Mouse (Mus musculus) layer of hippocampus, postnatal 36 days (tissue): Measurements from ENCODE around the gene Ggt1. TPM values are rescaled to one million over a fixed set of nuclear protein-coding genes. Genes with fewer than 3 reads are reported as not detected.
"Not testable (repeated sequence)": the region's sequence is repeated elsewhere in the genome, so short reads cannot be mapped to it uniquely, and the experiment has no call there.

ENCODE experiments used
- DNase-seq, 2 experiments: peaks; one replicate each; pipeline ENCODE4 v3.0.0; 2022
- total RNA-seq, 2 experiments: library from RNA; stranded (reverse); gene quantifications; 2 replicates each; pipeline ENCODE4 v1.2.3; 2021

Ggt1 gene
- total RNA-seq, 2 experiments from 2014 or later = 2.7 to 3.6 TPM

DNA sequence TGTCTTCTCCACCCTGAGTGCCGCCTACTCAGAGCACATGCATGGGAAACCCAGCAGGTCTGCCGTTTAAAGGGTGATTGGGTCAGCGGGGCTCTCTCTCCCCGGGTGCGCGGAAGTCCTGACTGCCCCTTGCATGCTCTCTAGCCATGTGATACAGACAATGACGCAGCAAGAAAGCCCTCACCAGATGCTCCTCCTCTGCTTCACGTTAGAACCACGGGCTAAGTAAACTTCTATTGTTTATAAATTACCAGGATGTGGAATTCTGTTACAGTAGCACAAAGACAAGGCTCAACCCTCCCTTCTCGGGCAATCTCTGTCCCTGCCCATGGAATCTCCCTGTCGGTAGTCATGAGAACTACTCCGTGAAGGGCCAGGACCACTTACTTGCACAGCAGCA, 10.2 kb upstream of the Ggt1 start:
- DNase-seq = no peak

GRCm38 (mm10) chr10:75552106-75552505, 9.3 kb upstream of the Ggt1 start:
- DNase-seq = no peak

DNA sequence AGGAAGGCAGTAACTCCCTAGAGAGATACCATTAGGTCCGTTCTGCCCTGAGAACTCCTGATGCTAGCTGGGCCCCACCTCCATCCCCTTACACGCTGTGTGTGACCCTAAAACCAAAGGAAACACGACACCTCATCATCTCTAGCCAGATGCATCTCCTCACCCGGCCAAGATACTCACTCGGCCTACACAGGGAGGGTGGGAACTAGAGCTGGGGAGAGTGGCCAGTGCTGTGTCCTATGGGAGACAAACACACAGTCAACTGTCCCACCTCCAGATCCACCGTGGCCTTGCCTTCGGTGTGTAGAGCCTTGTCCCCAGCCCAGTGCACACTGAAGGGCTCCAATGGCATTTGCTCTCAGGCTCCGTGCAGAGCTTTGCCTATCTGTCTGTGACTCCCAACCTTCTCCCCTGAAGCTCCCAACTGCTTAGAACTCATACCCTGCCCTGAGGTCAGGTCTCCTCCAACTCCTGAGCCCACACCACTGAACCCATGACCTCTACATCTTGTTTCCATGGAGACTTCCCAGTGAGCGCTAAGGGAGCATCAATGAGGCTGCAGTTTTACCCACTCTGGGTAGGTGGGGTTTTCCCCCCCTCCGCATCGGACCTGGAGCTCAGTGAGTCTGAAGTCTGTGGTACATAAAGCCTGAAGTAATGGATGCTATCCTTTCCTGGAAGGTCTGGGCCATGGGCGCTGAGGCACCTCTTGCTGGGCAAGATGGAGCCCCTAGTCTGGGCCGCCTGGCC, 8.5 kb upstream of the Ggt1 start:
- DNase-seq = no peak

DNA sequence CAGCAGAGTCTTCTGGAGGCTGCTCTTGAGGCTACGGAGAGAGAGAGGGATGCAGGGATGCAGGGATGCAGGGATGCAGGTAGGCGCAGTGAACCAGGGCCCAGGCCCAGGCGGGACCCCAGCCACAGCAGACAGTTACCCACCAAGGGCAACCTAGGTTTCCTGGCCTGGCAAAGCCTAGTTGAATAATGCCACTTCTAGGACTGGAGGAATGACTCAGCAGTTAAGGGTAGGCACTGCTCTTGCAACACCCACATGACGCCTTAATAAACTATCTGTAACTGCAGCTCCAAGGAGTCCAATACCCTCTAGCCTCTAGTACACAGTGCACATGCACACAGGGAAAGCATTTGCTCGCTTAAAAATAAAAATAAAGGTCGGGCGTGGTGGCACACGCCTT, 7.3 kb upstream of the Ggt1 start:
- DNase-seq = no peak

GRCm38 (mm10) chr10:75555557-75555956, 5.8 kb upstream of the Ggt1 start:
- DNase-seq = no peak

- peak; percentile 76 to 83 for DNase-seq
These were observed 5.4 kb upstream of the Ggt1 start for GRCm38 (mm10) chr10:75556026-75556425.

DNA sequence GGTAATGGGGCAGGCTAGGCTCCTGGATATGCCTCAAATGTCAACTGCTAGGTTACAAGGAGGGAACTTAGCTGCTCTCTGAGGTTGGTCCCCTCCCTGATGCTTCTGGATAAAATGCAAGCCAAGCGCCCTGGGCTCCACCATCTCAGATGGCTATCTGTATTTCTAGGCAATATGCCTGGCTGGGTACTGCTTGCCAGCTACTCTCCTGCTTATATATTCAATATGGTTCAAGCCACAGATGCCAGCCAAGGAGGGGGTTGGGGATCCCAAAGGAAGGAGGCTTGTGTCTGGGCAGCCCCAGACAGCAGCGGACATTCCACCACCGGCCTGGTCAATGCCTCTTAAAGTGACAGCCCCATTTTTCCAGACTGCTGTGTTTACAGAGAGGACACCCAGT, 2.9 kb upstream of the Ggt1 start:
- peak; percentile 11 to 20 for DNase-seq

- DNase-seq = peak in 1 of 2 experiments; percentile 10
These were observed 2.2 kb upstream of the Ggt1 start for GRCm38 (mm10) chr10:75559041-75559675.

- DNase-seq = peak; percentile 36 to 42
These were observed 1.5 kb upstream of the Ggt1 start, which contains the start of gene Lrrc75b for GRCm38 (mm10) chr10:75559676-75560548. Gene Lrrc75b (minus strand): TSS chr10:75560330.

- no peak for DNase-seq
These were observed 880 bp upstream of the Ggt1 start for GRCm38 (mm10) chr10:75560549-75560899.

DNA sequence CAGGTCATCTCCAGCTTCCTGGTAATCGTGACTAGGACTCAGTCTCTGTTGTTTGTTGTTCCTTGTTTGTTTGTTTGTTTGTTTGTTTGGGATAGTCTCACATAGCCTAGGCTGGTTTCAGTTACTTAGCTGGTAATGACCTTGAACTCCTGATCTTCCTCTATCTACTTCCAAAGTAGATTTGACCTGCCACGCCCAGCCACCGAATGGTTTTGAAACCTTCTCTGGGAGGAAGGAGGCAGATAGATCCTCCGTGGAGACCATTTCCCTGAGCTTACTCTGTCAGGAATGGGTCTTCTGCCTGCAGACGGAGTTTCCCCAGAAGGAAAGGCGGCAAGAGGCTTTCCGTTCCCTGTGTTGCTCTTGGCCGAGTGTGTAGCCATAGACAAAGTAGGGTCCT, 1.2 kb downstream of the Ggt1 start:
- DNase-seq = no peak

GRCm38 (mm10) chr10:75564687-75565265, 3.4 kb downstream of the Ggt1 start:
- no peak for DNase-seq

- DNase-seq = no peak
These were observed 4.0 kb downstream of the Ggt1 start for GRCm38 (mm10) chr10:75565436-75565835.

DNA sequence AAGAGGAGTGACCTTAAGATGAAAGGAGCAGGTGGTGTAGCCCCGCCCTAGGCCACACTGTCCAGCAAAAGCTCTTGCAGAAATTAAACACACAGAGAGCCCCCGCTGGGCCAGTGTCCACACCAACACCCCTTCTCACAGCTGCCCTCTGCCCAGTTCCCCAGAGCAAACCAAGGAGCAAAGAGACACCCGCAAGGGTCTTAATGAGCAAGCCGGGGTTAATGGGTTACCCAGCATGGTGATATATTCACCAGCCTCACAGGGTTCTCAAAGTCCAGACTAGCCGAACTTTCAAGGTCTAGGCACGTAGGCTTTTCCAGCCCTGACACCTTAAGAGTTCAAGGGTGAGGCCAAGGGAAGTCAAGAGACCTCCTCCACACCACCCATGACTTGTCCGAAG, 4.5 kb downstream of the Ggt1 start:
- no peak for DNase-seq

- DNase-seq = no peak
These were observed 4.9 kb downstream of the Ggt1 start for GRCm38 (mm10) chr10:75566321-75566720.

GRCm38 (mm10) chr10:75566765-75567164, 5.4 kb downstream of the Ggt1 start:
- DNase-seq = not testable (repeated sequence)

DNA sequence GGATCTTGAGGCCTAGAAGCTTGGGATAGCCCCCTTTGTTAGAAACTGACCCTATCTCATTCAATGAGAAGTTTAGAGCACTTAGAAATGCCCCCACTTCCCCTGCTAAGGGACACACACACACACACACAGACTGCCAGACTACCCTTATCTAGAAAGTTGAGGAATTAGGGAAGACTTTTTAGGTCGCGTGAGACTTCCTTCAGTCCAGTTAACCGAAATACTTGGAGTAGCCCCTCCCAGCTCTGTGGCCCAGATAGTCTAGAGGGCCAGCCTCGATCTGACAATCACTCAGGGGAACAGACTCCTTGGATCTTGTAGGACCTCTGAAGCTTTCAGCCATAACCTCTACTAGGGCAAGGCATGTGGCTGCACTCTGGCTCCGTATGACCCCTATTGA, 6.6 kb downstream of the Ggt1 start:
- DNase-seq = no peak

GRCm38 (mm10) chr10:75568441-75568840, 7.0 kb downstream of the Ggt1 start:
- no peak for DNase-seq

GRCm38 (mm10) chr10:75568851-75569250, 7.4 kb downstream of the Ggt1 start:
- no peak for DNase-seq

DNA sequence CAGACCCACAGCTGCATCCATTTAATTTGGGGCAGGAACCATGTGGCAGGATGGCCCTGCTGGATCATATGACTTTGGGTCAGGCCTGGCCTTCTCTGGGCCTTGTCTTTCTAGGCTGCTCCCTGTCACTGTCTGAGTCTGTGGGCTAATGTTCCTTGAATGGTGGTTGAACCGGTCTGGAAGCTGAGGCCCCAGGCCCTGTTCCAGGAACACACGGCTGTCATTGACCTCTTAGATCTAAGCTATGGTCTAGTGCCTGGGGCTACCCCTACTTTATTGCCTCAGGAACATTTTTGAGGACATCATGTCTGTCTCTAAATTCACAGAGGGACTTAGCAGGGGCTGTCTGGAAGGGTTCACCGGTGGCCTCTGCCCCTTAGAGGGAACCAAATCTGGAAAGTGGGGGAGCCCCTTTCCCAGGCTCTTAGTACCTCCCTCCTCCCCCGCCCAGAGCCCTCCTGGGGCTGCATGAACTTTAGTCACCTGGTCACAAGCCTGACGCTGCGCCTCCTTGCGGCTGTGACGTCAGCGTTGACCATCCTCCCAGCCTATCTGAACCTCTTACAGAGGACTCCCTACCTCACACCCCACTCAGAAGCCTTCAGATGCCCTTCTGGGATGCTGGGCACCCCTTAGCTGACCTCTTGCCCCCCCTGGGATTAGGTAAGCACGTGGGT, 9.7 kb downstream of the Ggt1 start:
- DNase-seq = no peak

GRCm38 (mm10) chr10:75571937-75572336, 10.5 kb downstream of the Ggt1 start:
- DNase-seq = no peak

GRCm38 (mm10) chr10:75573181-75573580, 11.8 kb downstream of the Ggt1 start:
- no peak for DNase-seq
